Mouse (Mus musculus): ENCODE data around the gene Kcne4. TPM values are rescaled to one million over a fixed set of nuclear protein-coding genes. Genes with fewer than 3 reads are reported as not detected.
"Not testable (repeated sequence)": the region's sequence is repeated elsewhere in the genome, so short reads cannot be mapped to it uniquely, and the experiment has no call there.

Kcne4 gene
- total RNA-seq (2021), result under 1 TPM; 0.30 to 0.84 TPM
- long read RNA-seq, experiment 1, partial matches to known transcripts, result 0 of 1 reads
- long read RNA-seq, experiment 1, other reads (novel, unspliced or antisense), result 0 of 1 reads
- long read RNA-seq, experiment 2, result 0 reads

DNA sequence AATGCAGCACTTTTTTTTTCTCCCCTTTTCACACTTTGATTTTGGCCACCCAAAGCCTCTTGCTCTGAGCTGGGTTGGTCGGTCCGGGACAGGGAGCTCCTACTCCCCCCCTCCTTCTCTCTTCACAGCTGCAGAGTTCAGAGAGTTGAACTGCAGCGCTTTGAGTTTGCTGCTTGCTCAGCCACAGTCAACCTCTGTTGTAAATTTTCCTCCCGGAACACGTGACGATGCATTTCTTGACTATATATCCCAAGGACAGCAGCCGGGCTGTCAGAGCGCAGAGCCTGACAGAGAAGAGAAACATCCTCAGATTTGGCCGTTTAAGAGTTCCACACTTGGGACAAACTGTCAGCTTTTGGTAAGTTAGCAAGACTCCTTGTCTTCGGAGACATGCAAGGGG is at the start of gene Kcne4:
Gene Kcne4, plus strand, starts transcription at position 120 of the 400 bp plus-strand sequence.
- intact Hi-C loops (cut with DNase I), result no loop called here
- DNase-seq, result no peak

DNA sequence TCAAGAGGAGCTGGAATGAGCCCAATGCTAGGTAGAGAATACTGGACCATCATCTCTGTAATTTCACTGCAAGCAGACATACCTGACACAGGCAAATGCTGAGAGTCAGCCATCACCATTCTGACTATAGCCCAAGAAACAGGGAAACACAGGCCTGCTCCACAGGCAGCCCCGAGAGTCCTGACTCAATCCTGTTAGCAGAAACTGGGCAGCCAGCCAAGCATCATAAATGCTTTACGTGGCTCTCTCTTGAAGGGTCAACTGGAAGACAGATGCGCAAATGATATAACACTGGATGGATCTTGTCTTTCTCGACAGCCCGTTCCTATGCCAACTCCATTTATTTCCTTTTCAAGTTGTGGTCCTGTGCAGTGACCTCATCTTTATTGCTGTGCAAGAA is 34.7 kb upstream of the Kcne4 start:
- intact Hi-C loops (cut with DNase I), result no loop called here
- no peak for DNase-seq

DNA sequence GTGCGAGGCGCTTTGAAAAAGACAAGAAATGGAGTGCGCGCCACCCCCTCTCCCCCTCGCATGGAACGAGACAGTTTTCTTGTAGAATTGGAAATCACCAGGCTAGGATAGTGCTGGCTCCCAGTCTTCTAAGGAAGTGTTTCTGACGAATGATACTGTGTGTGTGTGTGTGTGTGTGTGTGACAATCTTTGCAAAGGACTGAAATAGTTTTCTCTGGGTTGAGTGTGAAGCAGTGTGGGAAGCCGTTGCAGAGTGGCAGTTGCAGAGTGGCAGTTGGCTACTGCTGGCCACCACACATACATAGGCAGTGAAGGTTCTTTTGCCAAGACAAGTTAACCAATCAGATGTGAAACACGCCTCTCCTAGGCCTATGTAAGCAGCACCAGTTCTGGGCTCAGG is 31.6 kb upstream of the Kcne4 start:
- intact Hi-C loops (cut with DNase I); DNase-seq: not testable (repeated sequence)

DNA sequence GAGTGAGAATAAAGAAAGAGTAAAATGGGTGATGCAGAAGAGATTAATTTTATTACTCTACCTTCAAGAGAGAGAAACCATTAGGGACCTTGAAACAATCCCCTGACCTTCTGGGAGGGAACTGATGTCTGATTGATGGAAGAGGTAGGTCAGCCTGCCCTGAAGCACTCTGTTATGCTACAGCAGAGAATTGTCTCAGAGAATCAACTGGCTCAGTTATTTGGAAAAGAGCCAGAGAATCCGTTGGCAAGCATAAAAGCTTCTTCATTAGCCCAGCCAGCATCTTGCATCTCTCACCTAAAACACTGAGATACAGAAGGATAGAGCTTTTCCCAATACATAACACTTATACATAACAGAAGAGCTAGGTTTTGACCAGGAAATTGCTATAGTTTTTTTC is 26.8 kb upstream of the Kcne4 start:
- DNase-seq, result no peak
- intact Hi-C loops (cut with DNase I), result no loop called here

DNA sequence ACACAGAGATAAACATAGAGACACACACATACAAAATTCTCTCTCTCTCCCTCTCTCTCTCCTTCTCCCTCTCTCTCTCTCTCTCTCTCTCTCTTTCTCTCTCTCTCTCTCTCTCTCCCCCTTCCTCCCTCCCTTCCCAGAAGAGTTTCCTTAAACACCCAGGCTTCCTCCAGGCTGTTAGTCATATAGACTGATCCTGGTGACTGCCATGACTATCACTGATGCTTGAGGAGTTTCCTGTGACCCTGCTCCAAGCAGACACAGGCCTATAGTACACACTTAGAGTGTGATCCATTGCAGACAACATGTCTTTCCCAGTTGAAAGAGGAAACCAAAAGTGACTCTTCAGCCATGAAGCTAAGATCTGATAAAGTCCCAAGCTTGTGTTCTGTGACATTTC is 9.1 kb upstream of the Kcne4 start:
- intact Hi-C loops (cut with DNase I), result no loop called here
- DNase-seq, result no peak

DNA sequence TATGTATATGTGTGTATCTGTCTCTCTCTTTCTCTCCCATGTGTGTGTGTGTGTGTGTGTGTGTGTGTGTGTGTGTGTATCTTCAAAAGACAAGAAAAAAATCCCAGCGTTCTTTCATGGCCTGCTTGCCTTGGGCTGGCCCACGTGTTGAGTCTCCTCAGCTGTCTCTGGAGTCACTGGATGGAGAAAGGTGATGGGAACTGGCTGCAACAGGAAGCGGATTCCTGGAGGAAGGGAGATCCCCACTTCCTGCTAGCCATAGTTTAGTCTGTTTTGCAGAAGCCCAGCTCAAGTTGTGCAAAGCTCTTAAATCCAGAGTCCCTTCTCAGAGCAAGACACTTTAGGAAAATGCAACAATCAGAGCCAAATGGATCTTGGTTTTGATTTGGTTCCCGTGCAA is 6.7 kb upstream of the Kcne4 start:
- intact Hi-C loops (cut with DNase I), result no loop called here
- DNase-seq, result no peak

DNA sequence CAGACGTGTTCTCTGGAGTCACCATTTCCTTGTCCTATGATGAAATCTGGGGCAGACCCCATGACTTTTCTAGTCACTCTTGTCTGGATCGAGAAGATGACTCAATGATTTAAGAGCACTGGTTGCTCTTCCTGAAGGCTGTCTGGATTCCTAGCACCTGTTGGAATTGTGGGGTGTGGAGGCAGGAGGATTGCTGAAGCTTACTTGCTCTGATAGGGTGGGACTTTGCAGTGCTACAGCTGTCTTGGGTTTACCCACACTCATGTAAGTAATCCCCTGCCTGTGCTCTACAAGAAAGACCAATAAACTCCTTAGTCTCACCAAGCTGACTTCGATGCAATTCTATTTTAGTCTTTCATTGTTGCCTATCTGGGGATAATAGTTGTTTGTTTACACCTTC is 5.7 kb upstream of the Kcne4 start:
- intact Hi-C loops (cut with DNase I), result no loop called here

DNA sequence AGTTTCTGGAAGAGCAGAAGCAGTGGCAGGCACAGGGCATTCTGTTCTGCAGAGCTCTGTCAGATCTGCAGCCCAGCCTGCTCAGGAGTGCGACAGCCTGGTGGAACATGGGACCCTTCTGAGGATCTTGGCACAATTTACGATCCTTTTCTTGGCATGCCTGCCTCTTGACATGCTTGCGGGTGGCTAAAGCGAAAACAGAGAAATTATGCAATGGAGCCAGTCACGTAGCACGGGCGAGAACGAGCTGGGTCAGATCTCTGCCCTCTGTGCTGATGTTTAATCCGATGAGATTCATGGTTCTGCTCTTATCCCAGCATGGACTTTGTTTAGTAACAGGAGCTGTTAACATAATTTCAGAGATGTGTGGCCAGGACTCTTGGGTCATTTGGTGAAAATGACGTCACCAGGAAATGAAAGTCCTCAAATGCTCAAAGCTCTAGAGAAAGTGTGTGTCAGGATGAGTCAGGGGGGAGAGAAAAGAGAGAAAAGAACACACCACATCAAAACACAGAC is 4.5 kb upstream of the Kcne4 start:
- DNase-seq, result no peak
- intact Hi-C loops (cut with DNase I), result no loop called here

More for the DNA sequence above, 5.7 kb upstream of the Kcne4 start:
- DNase-seq, result no peak

DNA sequence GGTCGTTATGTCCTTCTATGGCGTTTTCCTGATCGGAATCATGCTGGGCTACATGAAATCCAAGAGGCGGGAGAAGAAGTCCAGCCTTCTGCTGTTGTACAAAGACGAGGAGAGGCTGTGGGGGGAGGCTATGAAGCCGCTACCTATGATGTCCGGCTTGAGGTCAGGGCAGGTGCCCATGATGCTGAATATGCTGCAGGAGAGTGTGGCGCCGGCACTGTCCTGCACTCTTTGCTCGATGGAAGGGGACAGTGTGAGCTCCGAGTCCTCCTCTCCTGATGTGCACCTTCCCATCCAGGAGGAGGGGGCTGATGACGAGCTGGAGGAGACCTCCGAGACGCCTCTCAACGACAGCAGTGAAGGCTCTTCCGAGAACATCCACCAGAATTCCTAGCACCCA is 1.2 kb downstream of the Kcne4 start:
- intact Hi-C loops (cut with DNase I), result no loop called here
- DNase-seq, result no peak

DNA sequence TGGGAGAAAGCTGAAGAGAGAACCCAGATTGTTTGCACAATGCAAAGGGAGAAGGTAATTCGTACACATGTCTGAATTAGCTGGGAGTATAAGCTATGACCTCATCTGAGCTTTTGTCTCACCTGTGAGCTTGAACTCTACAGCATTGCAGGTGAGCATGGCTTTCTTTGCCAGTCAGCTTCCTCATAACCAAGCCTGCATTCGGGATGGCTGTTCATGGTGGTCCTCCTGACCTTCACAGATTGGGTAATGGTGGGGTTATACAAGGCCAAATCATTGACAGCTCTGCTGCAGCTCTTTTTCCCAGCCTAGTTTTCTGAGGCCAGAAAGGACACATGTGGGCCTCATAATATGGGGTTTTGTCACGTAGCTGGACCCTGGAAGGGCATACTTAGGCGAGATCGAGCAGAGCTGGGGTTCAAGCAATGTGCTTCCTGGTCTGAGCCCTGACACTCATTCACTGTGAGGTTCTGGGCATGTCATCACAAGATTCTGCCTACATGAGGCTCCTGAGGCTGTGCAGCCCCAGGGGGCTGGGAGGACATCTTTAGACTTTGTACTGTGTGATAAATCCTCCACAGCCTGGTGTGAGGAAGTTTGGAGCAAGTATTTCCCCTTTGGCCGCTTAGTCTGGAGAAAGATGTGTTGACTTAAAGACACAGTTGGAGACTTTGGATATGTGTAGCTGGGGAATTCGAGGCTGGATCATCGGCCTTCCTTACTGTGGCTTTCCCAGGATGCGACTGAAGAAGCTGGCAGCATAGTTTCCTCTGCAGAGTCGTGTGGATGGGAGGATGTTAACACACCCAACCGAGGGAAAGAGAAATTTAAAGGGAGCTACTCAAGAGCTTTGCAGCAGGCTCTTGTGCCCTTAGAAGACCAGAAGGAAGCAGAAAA is 2.3 kb downstream of the Kcne4 start:
- intact Hi-C loops (cut with DNase I), result no loop called here
- no peak for DNase-seq

DNA sequence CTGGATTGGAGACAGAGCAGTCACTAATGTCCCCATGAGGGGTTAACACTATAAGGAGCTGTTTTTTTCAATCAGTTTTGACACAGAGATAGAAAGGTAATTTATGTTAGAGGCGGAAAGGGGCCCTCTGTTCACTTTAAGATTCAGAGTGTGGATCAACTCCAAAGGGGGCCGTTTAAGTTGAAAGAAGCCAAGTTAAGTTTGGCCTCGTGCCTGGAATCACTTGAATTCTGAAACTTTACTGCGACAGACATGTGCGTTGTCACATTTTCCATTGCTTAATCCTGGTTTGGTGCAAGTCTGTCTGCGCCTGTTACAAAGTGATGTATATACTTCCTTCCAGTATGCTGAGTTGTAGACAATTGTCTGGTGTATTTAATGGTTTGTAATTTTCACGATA is 3.0 kb downstream of the Kcne4 start:
- DNase-seq, result no peak
- intact Hi-C loops (cut with DNase I), result no loop called here

DNA sequence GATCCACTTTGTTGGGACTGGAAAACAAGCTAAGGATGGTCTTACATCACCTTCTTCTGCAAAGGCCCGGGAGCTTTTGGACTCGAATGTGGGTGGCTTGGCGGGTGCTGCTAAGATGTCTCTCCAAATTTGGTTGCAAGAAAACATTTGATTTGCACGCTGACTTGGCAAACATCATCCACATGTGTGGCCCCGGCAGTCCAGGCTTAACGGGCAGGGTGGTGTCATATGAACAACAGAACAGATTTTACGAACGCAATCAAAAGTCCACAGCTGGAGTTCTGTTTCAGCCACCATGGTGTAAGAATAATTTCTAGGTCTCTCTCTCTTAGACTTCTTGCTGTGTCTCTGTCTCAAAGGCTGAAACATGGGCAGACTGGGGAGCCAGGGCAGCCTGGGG is 3.6 kb downstream of the Kcne4 start:
- intact Hi-C loops (cut with DNase I), result no loop called here
- peak; percentile 38 to 44 for DNase-seq

DNA sequence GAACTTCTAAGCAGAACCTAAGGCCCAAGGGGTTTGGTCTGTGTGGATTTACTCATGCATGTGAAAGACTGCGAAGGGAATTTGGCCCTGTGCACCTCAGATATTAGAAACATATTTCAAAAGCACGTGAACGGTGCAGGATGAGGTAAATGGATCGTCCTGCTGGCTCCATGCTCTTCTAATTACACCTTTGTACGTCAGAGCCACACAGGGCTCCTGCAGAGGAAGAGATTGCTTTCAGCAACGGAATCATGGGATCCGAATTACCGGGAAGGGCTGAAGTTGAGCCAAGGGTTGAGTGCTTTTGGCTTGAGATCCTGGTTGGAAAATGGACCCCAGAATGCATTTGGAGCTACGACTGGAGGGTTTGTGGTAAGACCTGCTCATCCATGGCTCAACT is 4.6 kb downstream of the Kcne4 start:
- intact Hi-C loops (cut with DNase I), result no loop called here

DNA sequence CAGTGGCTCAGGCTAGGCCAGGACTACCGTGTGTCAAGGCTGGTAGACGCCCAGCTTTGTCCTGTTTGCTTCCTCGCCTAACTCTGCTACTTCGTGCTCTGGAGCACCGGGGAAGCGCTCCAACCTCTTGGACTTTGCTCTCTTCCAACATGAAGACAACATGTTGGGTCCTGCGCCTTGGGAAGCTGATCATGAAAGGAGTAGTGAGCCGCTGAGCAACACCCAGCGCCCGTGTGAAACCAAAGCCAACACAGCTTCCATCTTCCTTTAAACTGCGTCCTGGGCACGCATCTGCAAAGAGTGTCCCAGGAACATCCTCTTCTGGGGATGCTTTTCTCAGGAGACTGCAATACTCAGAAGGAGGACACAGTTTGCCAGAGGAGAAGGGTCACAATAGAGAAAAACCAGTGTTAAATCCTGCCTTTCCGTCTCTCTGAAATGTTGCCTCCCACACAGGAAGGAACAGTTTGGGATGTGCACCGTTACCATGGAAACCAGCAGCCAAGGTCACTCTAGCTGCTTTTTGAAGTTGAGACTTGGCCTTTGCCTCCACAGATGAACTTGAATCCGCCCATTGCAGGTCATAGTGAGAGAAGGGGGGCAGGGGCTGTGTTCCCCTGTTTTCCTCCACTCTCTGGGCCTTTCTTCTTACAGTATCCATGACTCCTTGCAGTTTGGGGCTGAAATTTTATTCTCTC is 5.3 kb downstream of the Kcne4 start:
- intact Hi-C loops (cut with DNase I), result no loop called here
- no peak for DNase-seq

More for the DNA sequence above, 4.6 kb downstream of the Kcne4 start:
- DNase-seq, result no peak

DNA sequence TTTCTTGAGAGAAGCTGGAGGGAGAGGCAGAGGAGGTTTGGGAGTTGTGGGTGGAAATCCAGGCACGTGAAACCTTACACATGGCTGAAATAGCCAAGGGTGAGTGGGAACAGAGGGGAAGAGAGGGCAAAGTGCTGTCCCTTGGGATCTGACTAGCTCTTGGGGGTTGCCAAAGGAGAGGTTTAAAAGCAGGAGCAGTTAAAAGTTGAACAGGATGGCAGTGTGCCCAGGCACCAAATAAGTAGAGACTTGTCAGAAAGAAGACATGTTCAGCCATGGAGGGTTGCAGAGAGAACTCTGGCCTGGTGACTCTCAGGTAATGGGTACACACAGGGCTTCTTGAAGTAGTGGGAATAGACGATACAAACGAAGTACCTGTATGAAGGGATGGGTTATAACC is 8.7 kb downstream of the Kcne4 start:
- DNase-seq, result no peak
- intact Hi-C loops (cut with DNase I), result no loop called here

DNA sequence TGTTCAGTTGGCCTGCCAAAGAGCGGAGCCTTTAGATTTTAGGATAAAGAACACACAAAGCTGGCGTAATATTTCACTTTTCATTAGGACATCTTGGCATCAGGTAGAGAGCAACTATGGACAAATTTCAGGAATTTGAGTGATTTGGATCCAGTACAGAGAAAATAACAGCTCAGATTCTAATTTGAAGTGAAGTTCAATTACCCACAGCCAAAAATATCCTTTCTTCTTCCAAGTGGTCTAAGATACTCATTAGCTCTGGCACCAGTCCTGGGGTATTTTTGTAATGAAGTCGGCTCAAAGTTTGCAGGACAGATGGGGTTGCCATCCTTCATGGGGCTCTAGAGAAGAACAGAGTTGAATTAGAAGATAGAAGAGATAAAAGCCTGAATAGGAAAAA is 21.9 kb downstream of the Kcne4 start:
- intact Hi-C loops (cut with DNase I), result no loop called here
- DNase-seq, result no peak

DNA sequence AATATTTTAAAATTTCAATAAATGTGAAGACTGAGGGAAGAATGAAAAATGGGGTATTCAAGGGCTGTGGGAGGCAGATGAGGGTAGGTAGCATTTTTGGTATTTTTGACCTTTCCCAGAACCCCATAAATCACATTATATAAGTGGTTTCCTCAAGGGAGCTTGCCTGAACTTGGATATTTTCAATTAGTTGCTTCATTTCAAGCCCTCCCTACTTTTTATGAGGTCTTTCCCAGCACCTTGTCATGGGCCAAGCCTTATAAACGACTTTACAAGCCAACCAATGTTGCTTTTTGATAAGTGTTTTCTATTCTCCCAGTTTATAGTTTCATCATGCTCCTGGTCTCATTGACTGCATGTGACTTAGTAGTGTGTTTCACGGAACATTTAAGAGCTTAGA is 24.2 kb downstream of the Kcne4 start:
- DNase-seq, result no peak
- intact Hi-C loops (cut with DNase I), result no loop called here

DNA sequence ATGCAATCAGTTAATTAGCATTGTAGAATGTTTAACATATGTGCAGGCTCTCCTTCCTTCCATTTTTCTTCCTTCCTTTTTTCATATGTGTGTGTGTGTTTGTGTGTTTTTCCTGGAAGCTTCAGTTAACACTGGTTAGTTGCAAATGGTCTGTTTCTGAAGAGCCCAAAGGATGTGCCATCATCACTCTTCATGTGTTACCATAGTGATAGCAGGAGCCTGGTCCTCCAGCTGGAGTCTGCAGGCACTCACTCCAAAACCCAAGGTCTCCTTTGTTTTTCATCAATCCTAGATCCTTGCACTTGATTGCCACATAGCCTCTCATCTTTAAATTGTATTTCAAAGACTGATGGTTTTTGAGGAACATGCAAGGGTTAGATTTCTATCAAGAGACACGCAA is 29.1 kb downstream of the Kcne4 start:
- no peak for DNase-seq
- intact Hi-C loops (cut with DNase I), result loop anchor here (5.0 kb wide), 1 partner anchor 113 kb away; no protein-coding TSS in a partner anchor

DNA sequence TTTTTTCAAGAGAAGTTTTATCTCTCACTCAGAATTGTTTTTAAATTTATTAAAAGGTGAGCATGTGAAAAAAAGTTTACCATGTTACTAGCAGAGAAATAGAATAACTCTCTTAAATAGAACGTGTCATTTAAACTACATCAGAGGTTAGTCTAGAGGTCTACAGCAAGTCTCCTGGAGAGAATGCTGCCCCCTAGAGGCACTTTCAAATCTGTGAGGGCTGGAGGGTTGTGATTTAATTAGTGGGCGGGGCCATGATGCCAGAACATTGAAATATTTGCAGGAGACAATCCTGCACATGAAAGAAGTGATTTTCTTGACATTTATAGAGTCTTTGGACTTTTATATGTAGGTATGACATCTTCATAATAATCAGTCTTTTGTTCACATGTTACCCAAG is 29.9 kb downstream of the Kcne4 start:
- intact Hi-C loops (cut with DNase I), result loop anchor here (5.0 kb wide), 1 partner anchor 114 kb away; no protein-coding TSS in a partner anchor
- DNase-seq, result peak in 1 of 2 experiments; percentile 23

DNA sequence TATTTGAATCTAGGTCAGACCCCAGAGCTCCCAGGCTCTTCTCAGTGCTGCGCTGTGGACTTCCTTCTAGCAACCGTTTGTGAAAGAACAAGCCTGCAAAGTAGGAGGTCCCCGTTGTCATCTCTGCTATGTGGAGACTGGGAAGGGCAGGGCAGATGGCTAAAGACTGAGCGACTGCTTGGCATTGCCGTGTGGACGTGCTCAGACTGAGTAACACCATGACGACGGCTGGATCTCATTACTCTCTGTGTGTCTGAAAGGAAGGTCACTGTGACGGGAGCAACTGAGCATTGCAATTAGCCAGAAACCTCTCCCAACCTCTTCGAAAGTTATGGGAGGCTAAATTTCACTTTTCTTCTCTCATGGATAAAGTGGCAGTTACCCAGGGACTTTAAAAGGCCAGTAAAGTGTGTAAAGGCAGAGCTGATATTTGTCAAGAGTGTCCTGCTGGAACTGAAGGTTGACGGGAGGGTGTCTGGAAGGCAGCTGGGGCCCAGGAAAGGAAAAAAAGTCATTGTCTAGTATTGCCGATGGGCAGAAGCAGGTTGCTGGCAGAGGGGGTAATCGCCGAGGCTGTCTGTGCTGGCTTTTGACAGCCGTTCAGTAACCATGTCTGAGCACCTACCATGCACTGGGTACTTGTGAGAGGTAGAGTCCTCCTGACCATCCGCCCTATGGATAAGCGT is 36.0 kb downstream of the Kcne4 start:
- DNase-seq, result no peak
- intact Hi-C loops (cut with DNase I), result no loop called here

DNA sequence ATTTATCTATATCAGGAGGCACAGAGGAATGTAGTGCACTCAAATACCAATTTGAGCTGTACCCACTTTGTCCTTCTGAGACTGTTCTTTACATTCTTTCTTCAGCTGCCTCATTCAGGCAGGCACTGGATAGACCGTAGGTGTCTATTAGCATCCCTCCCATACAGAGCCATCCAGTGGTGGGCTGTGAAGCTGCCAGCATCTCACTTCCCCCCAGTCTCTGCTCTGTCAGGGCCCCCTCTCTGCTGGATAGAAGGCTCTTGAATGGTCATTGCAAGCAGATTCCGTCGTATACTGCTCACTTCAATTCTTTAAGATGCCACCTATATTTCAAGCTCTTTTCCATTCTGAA is 36.5 kb downstream of the Kcne4 start:
- intact Hi-C loops (cut with DNase I), result no loop called here
- DNase-seq, result no peak
